Mouse (Mus musculus) left cerebral cortex, postnatal 36 days (tissue): Measurements from ENCODE around the gene Sycp2l. TPM values are rescaled to one million over a fixed set of nuclear protein-coding genes. Genes with fewer than 3 reads are reported as not detected.

Source experiments
- DNase-seq, 2 experiments: peaks; one replicate each; pipeline ENCODE4 v3.0.0; 2021 to 2022; ENCODE audit warnings: low spot score in 2 of 2, mixed read lengths in 1 of 2
- intact Hi-C: fragments of 180-260 bp; cut with DNase I; formaldehyde crosslinking; loops from one replicate; pipeline ENCODE4 v1.15.1; 2025
- total RNA-seq, 2 experiments: library from RNA; stranded (reverse); gene quantifications; 2 replicates each; pipeline ENCODE4 v1.2.3; 2021

The Sycp2l gene
- total RNA-seq: under 1 TPM in 1 of 2 experiments, not detected in 1; 0.25 TPM

DNA sequence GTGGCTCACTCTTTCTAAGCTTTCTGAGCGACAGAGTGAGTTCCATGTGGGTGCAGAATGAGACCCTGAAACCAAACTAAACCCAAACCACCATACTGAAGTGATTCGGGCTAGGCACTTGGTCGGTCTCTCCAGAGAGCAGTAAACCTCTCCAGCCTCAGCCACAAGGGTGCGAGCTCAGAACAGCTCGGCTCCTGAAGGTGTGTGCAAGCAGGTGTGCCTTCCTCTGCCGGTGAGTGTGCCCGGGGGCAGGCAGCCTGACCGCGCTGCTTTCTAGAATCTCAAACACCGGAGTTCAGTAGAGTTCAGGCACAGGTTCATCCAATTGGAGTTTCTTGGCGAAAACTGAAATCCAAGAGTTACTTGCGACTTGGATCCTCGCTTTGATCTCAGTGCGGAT is at the start of gene Sycp2l:
Gene Sycp2l (plus strand): TSS at position 368 of the 400 bp plus-strand sequence.
- intact Hi-C loops: no loop called here
- no peak for DNase-seq

DNA sequence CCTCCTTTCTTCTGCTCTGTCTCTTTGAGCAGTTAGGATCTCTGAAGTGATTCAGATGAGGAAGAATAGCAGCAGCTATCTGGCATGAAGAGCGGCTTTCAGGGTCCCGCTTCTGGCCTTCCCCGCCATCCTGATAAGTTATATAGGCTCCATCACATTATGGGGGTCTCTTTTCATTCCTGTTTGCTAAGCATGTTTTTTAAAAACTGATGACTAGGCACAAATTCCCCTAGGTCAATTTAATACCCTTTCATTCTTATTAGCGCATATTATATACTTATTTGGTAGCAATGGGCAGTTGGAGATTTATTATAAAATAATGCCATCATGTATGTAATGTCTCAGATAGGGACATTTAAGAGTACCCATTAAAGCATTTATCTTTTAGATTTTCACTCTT is 46.5 kb upstream of the Sycp2l start:
- intact Hi-C loops: no loop called here
- no peak for DNase-seq

DNA sequence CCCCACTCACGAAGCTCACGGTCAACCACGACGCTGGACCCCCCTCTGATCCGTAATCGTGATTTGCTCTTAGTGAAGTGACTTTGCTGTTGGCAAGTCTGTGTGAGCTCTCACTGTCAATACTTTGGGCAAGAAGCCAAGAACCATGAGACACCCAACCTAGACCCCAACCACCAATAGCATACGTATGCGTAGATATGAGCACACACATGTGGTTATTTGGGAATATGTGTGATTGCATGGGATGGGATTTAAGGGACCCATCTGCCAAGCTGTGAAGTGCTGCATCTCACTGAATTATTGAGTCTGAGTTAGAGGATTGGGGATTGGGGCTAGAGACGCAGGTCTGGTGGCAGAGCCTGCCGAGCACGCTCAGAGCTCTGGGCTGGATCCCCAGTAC is 42.5 kb upstream of the Sycp2l start:
- intact Hi-C loops: no loop called here
- DNase-seq: no peak

DNA sequence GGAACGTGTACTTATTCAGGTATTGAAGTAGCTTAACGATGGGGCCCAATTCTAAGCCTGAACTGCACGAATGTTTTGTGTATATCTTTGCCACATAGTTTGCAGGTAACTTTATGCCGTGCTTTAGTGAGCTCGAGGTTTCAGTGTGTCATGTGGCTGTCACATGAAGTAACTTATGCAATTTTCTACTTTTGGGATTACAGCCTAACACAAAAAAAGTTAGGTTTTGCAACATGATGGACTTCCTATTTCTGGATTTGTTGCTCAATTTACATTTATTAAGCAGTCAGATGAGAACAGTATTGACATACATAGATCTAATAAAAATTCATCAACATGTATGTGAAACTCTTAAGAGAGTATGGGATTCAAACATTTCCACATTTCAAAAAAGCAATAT is 40.3 kb upstream of the Sycp2l start:
- intact Hi-C loops: no loop called here
- no peak for DNase-seq

DNA sequence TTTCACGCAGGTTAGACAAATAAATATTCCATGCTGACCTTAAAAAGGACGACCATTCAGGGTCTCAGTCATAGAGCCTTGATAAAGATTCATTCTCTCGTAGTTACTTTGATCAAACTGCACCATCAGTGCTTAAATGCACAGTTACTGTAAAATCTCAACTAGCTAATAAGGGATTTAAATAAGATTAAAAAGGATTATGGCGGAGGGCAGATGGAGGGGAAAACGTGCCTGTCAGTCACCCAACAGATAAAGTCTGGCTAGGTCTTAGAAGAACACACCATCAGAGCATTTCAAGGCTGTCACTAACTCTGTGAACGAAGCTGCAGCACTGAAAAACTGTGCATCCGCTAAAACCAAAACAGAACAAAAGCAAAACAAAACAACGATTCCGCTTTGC is 36.2 kb upstream of the Sycp2l start:
- no peak for DNase-seq

DNA sequence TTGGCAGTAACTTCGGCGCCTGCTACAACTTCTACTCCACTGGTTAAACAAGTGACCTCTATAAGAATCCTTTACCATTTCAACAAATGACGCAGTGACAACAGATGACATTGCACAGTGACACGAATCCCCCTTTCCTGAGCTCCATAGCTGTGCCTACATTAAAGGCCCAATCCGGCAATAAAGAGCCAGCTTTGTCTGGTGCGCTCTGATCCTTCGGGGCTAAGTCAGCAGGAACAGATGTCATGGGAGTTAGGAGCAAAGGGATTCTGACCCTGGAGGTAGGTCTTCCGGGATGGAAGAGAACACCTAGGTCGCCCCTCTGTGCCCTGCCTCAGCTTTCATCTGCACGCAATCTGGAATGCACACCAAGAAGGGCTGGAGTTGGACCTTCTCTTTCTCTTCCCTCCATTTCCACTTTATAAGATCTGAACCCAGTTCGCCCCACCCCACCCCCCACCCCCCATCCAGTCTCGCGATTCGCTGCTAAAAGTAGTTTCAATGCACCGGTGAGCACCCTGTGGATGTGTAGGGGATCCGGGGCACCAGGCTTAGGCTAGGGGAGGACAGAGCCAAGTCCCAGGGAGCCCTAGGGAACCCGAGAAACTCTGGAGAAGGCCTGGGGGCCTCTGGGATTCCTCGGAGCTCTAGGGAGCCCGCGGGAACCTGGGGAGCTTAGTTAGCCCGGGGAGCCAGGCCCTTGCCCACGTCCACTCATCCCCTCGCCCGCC is 35.3 kb upstream of the Sycp2l start:
- intact Hi-C loops: no loop called here
- no peak for DNase-seq

More for the DNA sequence above, 36.2 kb upstream of the Sycp2l start:
- intact Hi-C loops: no loop called here

DNA sequence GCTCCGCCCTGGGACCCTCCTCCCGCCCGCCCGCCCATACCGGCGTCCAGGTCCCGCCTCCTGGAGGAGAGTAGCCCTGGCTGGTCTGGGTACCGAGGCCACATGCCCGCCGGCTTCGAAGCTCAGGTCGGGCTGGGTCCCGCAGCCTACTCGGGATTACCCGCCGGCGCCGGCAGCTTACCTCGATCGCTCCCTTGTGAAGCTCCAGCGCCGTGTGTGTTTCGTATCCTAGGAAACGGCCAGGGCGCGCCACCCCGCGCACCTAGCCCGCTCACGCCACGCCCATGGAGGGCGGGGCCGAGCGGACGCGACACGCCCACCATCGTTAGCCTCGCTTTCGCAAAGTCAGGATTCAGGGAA is 34.7 kb upstream of the Sycp2l start, which contains the start of gene Mak:
Gene Mak (minus strand): TSS at position 286 of the 360 bp plus-strand sequence.
- intact Hi-C loops: no loop called here
- peak; percentile 65 to 76 for DNase-seq

DNA sequence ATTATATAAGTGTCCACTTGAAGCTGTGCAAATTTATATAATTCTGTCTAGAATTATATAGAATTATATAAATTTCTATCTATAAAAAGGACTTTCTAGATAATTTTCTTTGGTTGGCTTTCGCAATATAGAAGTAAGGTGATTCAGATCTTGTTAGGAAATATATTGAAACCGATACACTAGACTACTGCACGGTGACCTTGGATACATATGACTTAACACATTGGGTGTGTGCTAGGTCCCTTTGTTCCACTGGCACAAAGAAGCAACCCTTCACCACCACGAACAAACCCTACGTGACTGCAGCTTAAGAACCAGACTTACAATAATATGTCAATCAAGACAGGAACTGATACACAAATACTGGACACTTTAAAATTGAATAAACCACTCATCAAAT is 34.2 kb upstream of the Sycp2l start:
- DNase-seq: no peak
- intact Hi-C loops: loop anchor here (5.0 kb wide), 1 partner anchor 157 kb away; no protein-coding TSS in a partner anchor

DNA sequence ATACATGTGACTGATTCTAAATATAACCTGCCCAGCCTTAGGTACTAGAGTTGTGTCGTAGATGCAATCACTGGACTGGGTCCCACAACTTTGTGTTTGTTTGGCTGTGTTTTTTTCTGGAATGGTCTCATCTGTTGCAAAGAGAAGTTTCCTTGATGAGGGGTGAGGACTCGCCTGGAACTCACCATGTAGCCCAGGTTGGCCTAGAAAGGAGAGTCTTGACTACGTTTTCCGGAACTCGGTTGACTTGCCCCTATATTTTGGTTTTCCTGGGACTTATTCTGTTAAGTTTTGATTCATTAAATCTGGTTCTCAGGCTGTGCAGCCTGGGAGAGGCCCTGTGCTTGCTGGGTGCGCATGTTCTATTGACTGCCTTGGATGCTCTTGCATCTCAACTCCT is 33.4 kb upstream of the Sycp2l start:
- DNase-seq: no peak
- intact Hi-C loops: loop anchor here (5.0 kb wide), 1 partner anchor 157 kb away; no protein-coding TSS in a partner anchor

DNA sequence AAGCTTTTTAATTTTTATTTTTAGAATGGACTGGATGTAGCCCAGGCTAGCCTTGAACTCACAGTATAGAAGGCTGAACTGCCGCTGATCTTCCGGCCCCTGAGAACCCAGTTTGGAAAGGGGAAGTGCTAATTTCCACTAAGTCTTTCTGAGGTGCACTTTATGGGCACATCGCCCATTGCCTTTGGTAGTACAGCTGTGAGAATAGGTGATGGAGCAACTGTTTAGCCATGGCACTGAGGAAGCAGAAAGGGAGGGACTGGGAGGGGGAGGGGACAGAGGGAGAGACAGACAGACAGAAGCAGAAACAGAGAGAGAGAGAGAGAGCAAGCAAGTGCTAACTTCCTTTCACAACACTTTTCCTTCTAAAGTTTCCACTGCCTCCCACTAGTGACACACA is 29.6 kb upstream of the Sycp2l start:
- intact Hi-C loops: loop anchor here (5.0 kb wide), 1 partner anchor 153 kb away; no protein-coding TSS in a partner anchor
- DNase-seq: no peak

DNA sequence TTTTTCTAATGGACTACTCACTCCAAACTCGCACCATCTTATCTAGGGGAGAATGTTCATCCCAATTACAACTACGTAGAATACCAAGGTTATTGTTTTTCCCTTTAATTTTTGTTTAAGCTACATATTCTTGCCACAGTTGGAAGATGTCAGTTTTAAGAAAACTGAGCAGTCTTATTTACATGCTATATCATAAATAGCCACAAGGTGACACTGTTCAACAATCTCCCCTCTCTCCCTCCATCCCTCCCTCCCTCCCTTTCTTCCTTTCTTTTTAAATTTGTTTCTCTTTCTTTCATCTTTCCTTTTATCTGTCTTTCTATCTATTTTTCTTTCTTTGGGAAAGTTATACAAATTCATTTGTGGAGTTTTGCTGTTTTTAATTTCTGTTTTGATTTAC is 29.0 kb upstream of the Sycp2l start:
- DNase-seq: no peak
- intact Hi-C loops: no loop called here

DNA sequence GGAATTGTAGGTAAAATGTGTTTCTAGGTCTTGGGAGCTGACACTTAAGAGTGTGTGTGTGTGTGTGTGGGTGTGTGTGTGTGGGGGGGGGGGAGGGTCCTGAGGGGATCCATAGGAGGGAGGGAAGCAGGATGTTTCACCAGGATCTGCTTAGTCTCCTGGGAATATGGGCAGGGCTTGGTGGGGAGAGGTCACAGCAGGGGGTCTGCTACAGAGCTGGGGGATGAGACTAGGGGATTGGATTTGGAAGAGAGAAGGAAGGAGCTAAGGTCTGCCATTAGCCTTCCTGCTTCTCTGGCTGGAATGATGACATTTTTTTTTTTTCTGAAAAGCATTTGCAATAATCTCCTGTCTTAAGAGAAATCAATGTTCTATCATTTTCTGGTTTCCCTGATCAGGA is 25.4 kb upstream of the Sycp2l start:
- intact Hi-C loops: no loop called here
- DNase-seq: no peak

DNA sequence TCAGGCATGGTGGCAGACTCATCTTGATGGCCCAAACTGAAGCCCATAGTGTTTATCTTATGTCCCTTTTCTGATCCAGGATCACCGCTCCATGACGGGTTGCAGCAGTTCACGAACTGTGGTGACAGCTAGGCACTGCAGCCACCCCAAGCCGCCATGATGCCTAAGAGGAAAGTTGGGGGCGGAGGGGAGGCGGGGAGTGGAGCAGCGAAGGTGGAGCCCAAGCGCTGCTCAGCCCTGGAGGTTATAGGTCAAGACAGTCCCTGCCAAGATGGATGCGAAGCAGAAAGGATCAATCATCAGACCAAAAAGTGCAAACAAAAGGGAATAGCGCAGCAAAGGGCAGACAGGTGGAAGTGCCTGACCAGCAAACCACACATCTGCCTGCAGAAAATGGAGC is 22.8 kb upstream of the Sycp2l start:
- DNase-seq: no peak
- intact Hi-C loops: no loop called here

DNA sequence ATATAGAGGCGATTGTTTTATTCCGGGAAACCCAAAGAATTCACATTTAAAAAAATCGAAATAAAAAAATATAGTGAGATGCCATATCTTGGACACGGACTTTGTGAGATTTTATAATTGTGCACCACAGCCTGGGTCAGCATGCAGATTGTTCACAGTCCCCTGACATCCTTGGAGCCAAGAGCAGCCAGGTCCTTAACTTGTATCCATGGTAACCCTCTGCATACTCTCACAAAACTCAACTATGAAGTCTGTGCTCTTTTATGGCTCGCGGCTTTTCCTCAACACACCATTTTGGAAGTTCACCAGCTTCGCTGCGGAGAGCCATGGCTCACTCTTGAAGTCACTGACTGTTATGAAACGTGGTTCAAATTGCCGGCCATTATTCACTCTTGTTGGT is 19.9 kb upstream of the Sycp2l start:
- no peak for DNase-seq
- intact Hi-C loops: no loop called here

DNA sequence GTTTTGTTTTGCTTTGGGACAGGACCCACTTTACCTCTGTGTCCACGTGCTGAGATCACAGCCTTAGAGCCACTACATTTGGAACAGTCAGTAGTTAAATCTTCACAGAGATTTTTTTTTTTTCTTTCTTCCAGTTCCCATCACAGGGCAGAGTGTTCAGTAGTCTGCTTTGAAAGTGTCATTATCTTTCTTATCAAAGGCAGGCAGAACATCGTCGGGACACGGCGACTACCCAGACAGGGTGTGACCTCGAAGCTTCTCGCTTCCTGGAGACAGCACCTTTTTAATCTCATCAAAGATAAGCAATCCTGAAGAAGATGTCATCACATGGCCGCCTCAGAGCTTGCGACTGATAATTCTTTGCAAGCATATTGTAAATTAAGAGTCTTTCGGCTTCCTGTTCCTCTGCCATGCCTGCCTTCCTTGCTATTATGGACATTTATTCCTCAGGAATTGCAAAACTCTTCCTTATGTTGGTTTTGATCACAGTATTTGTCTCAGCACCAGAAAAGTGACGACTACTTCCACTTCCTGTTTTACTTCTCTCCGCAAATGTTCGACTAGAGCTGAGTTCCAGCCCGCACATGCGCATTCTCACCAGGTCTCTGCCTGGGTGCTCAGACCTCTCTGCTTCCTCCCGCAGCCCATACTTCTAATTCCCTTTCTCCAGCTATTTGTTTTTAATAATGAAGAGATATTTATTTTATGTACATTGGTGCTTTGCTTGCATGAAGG is 16.6 kb upstream of the Sycp2l start:
- no peak for DNase-seq
- intact Hi-C loops: no loop called here

DNA sequence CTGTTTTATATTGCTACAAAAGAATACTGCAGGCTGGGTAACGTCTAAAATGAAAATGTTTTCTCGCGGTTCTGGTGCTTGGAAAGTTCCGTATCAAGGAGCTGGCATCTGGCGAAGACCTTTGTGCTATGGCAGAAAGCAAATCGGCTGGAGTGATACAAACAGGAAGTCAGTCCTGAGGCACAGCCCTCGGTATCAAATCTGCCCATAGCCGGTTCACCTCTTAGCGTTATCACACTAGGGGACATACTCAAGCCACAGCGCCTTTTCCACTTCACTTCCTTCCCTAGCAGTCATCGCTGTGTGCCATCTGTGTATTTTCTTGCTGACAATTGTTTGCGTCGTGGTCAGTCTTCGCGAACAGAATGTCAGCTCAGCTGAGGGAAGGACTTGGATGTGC is 15.8 kb upstream of the Sycp2l start:
- no peak for DNase-seq
- intact Hi-C loops: no loop called here

DNA sequence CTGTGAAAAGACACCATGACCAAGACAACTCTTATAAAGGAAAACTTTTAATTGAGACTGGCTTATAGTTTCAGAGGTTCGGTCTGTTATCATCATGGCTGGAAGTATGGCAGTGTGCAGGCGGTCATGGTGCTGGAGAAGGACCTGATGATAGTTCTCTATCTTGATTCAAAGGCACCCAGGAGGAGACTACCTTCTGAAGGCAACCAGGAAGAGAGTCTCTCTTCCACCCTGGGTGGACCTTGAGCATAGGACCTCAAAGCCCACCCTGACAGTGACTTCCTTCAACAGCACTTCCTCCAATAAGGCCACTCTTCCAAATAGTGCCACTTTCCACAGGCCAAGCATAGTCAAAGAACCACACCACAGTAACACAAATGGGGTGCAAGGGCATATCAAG is 14.1 kb upstream of the Sycp2l start:
- no peak for DNase-seq
- intact Hi-C loops: no loop called here

DNA sequence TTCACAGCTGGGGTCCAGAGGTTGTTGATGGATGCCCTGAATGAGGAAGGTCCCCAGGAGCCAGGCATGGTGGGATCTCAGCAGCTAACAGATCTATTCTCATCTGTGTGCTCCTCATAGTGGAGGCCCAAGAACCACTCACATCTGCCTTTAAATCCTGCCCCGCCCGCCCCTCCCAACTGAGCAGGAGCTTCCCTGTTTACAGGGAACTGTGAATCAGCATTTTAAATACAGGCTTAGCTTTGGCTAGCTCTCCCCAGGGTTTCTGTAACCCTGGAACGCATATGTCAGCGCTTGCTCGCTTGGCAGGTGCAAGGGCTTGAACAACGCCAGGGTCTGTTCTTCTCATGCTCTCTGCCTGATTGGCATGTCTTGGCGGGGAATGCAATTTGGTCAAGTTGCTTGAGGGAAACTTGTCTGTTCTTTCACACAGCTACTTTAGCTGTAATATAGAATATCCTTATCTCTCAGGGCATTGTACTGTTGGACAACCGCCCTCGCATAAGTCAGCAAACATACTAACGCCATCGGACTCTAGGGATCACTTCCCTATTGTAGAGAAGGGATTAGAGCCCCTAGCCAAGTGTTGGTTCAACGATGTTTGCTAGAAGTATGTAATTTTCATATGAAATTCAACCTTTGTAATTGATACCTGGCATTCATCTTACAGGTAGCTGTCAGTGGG is 10.1 kb upstream of the Sycp2l start:
- no peak for DNase-seq
- intact Hi-C loops: no loop called here

DNA sequence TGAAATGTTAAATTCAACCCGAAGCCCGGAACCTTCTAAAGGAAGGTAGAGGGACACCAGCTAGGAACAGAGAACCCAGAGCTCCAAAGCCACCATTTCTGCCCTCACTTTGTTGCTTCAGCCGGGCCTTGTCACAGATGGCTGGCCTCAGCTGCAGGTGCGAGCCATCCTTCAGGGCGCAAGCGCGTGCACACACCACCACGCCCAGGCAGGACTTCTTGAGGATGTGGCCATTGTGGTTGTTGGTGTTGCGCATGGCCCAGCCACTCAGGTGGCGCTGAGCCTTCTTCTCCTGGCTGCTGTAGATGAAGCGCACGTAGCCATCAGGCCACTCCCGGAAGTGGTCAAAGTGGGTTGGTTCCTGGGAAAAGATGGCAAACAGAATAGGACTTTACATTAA is 8.6 kb upstream of the Sycp2l start:
- intact Hi-C loops: no loop called here
- no peak for DNase-seq

DNA sequence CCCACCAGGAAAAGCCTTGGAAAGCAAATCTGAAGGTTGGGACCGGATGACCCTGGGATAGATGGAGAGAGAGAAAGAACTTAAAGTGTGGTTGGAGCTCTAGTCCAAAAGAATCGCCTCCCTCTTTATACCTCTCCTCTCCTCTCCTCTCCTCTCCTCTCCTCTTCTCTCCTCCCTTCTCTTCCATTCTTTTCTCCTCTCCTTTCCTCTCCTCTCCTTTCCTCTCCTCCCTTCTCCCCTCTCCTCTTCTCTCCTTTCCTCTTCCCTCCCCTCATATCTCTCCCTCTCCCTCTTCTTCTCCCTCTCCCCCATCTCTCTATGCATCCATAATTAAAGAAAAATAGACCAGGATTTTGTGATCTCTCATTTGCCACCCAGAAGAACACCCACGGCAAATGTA is 3.2 kb upstream of the Sycp2l start, which contains the start of gene Gcm2:
Gene Gcm2 (minus strand): TSS at position 101 of the 400 bp plus-strand sequence.
- intact Hi-C loops: no loop called here
- DNase-seq: no peak
